Mouse (Mus musculus) myocyte (in vitro differentiated cells): ENCODE results near the gene Colec11.

Source experiments
- CEBPB ChIP-seq: IDR thresholded peaks from 2 replicates; pipeline ENCODE4 v1.6.1; 2011; ENCODE audit warnings: mild to moderate bottlenecking, moderate library complexity; ENCODE audit not compliant: poor library complexity, insufficient read depth, severe bottlenecking
- MYOD1 ChIP-seq, 3 experiments: IDR thresholded peaks; one replicate each; pipeline ENCODE4 v1.6.1; 2011; ENCODE audit warnings: control low read depth in 2 of 3, low read depth in 2 of 3, mild to moderate bottlenecking in 2 of 3, moderate library complexity in 1 of 3; ENCODE audit not compliant: insufficient read length in 2 of 3, control insufficient read depth in 1 of 3
- MYOG ChIP-seq, 3 experiments: IDR thresholded peaks; one replicate each; pipeline ENCODE4 v1.6.1; 2011; ENCODE audit warnings: control low read depth in 2 of 3, low read depth in 2 of 3, mild to moderate bottlenecking in 2 of 3; ENCODE audit not compliant: insufficient read length in 2 of 3, control insufficient read depth in 1 of 3, insufficient read depth in 1 of 3
- POLR2A ChIP-seq: IDR thresholded peaks from one replicate; pipeline ENCODE4 v1.6.1; 2011; ENCODE audit warnings: low read depth, mild to moderate bottlenecking, control low read depth, moderate library complexity; ENCODE audit not compliant: insufficient read length
- POLR2AphosphoS2 ChIP-seq: IDR thresholded peaks from one replicate; pipeline ENCODE4 v1.6.1; 2011; ENCODE audit warnings: low read depth, control low read depth; ENCODE audit not compliant: insufficient read length
- TCF12 ChIP-seq: IDR thresholded peaks from one replicate; pipeline ENCODE4 v1.6.1; 2011; ENCODE audit warnings: mild to moderate bottlenecking, control low read depth; ENCODE audit not compliant: poor library complexity, insufficient read depth, severe bottlenecking
- USF1 ChIP-seq: IDR thresholded peaks from one replicate; pipeline ENCODE4 v1.6.1; 2011; ENCODE audit warnings: low read depth, mild to moderate bottlenecking, control low read depth, moderate library complexity

DNA sequence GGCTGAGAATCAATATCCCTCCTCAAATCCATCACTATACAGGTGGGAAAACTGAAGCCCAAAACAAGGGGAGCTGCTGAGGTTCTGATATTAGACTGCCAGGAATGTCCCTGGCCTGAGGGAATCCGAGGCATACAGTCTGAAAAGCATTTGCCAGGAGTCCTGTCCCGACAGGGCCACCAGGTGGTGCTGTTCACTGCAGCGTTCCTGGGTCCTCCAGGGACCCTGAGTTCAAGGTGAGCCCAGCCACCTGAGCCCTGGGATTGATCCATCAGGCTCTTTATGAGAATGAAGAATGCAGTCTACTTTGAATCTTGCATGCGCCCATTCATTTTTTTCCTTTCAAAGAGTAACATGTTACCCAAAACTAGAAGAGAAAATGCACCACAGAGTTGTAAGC lies 44.0 kb downstream of the Colec11 start:
- no peak for TF ChIP-seq CEBPB
- no peak for TF ChIP-seq POLR2A
- TF ChIP-seq USF1 = no peak
- TF ChIP-seq MYOD1 (IDR thresholded peaks at IDR 0.05; ENCODE audit: control insufficient read depth in 1 of 3, insufficient read length in 2 of 3, low read depth in 2 of 3) = no peak
- TF ChIP-seq TCF12 = no peak
- no peak for TF ChIP-seq MYOG (IDR thresholded peaks at IDR 0.05; ENCODE audit: control insufficient read depth in 1 of 3, insufficient read depth in 1 of 3, insufficient read length in 2 of 3, low read depth in 2 of 3)
- no peak for TF ChIP-seq POLR2AphosphoS2
